Comparison of ENCODE assay signal across 8 mouse cellular contexts in genomic region chr4:129622803-129623535, GRCm38 (mm10). TPM values are rescaled to one million over a fixed set of nuclear protein-coding genes. Genes with fewer than 3 reads are reported as not detected.
A peak's percentile ranks its signal among the peaks of the same experiment; 100 is the strongest.
DNase-seq lines count a peak whose midpoint lies in the region; ATAC-seq and TF ChIP-seq lines count a peak whose summit lies in the region.

No protein-coding gene starts in this region.

- H3K4me3 ChIP-seq in lung, adult 2 months (replicated peaks; ENCODE audit: extremely low read depth, low read depth, low read length): peak overlapping the region; percentile 86
- peak overlapping the region; percentile 72 for H3K4me3 ChIP-seq in embryonic facial prominence, embryonic 10.5 days
- H3K4me3 ChIP-seq in hindbrain, postnatal 0 days (ENCODE audit: low read length): peak overlapping the region; percentile 55
- H3K4me3 ChIP-seq in neural tube, embryonic 12.5 days: peak overlapping the region; percentile 63

- 0 out of 2 replicates have a peak, but pooled peaks have one; percentile 3 for TF ChIP-seq POLR2A in lung, adult 2 months (IDR thresholded peaks at IDR 0.05; ENCODE audit: borderline replicate concordance, extremely low read depth, low read depth, low read length)

- DNase-seq in lung, adult 2 months: no peak
- no peak for DNase-seq in lung, postnatal 4 days
- no peak for DNase-seq in embryonic facial prominence, embryonic 10.5 days (ENCODE audit: low spot score)
- no peak for DNase-seq in hindbrain, postnatal 0 days (ENCODE audit: low spot score)
- no peak for DNase-seq in ovary, postnatal 36 days (ENCODE audit: low spot score)
- DNase-seq in MN1 (ENCODE audit: low spot score): no peak
- DNase-seq in urinary bladder, postnatal 36 days (ENCODE audit: low spot score in 2 of 2): no peak

- peaks cover 33% of the 10 kb centered on the region for H3K4me1 ChIP-seq in lung, adult 2 months (ENCODE audit: control insufficient read depth, insufficient read depth, low read length)
- H3K4me1 ChIP-seq in embryonic facial prominence, embryonic 10.5 days: peaks cover 54% of the 10 kb centered on the region
- peaks cover 40% of the 10 kb centered on the region for H3K4me1 ChIP-seq in hindbrain, postnatal 0 days (ENCODE audit: insufficient read depth, low read length)
- peaks cover 33% of the 10 kb centered on the region for H3K4me1 ChIP-seq in neural tube, embryonic 12.5 days

- WGBS in lung, adult 2 months: 14% methylated on average over 8 of the region's 8 CpGs
- 21% methylated on average over 8 of the region's 8 CpGs for WGBS in embryonic facial prominence, embryonic 10.5 days
- WGBS in hindbrain, postnatal 0 days: 18% methylated on average over 8 of the region's 8 CpGs
- WGBS in neural tube, embryonic 12.5 days: 20% methylated on average over 8 of the region's 8 CpGs

- H3K9ac ChIP-seq in hindbrain, postnatal 0 days (replicated peaks; ENCODE audit: low read length): peak overlapping the region; percentile 79
- peak overlapping the region; percentile 76 for H3K9ac ChIP-seq in neural tube, embryonic 12.5 days

- peak overlapping the region; percentile 89 for H3K4me2 ChIP-seq in hindbrain, postnatal 0 days (ENCODE audit: low read depth, low read length)
- peak overlapping the region; percentile 83 for H3K4me2 ChIP-seq in neural tube, embryonic 12.5 days (replicated peaks)

- TF ChIP-seq CTCF in lung, adult 2 months (IDR thresholded peaks at IDR 0.05; ENCODE audit: insufficient read depth, low read length): no peak
- TF ChIP-seq CTCF in hindbrain, postnatal 0 days (IDR thresholded peaks at IDR 0.05; ENCODE audit: low read depth): no peak

- no peaks in the 10 kb centered on the region for H3K9me3 ChIP-seq in embryonic facial prominence, embryonic 10.5 days
- H3K9me3 ChIP-seq in hindbrain, postnatal 0 days (ENCODE audit: low read length): no peaks in the 10 kb centered on the region
- H3K9me3 ChIP-seq in neural tube, embryonic 12.5 days: no peaks in the 10 kb centered on the region

- H3K36me3 ChIP-seq in embryonic facial prominence, embryonic 10.5 days (replicated peaks): peaks cover 35% of the 10 kb centered on the region
- H3K36me3 ChIP-seq in hindbrain, postnatal 0 days (ENCODE audit: insufficient read depth, low read length): peaks cover 15% of the 10 kb centered on the region
- peaks cover 23% of the 10 kb centered on the region for H3K36me3 ChIP-seq in neural tube, embryonic 12.5 days

- no peaks in the 10 kb centered on the region for H3K27me3 ChIP-seq in embryonic facial prominence, embryonic 10.5 days (replicated peaks; ENCODE audit: low read depth, poor library complexity, severe bottlenecking)
- no peaks in the 10 kb centered on the region for H3K27me3 ChIP-seq in hindbrain, postnatal 0 days (ENCODE audit: insufficient read depth, low read length)
- H3K27me3 ChIP-seq in neural tube, embryonic 12.5 days (replicated peaks): no peaks in the 10 kb centered on the region

- ATAC-seq in hindbrain, postnatal 0 days: no peak
- ATAC-seq in neural tube, embryonic 12.5 days (ENCODE audit: low FRiP score, low read depth): no peak

- peak overlapping the region; percentile 86 for H3K27ac ChIP-seq in embryonic facial prominence, embryonic 10.5 days (replicated peaks)
- H3K27ac ChIP-seq in hindbrain, postnatal 0 days: peak overlapping the region; percentile 98
- peak overlapping the region; percentile 74; the same call in 1 of the 2 replicates for H3K27ac ChIP-seq in neural tube, embryonic 12.5 days

RNA-seq across cellular contexts. Expression of gene Ccdc28b, which starts 0.8 kb away (rescaled TPM):
- polyA plus RNA-seq in lung, adult 2 months (2012; rRNA removed): 20.6 and 34.1 TPM in 2 replicates
- polyA plus RNA-seq in embryonic facial prominence, embryonic 10.5 days (2016; fragmentation: Nextera tagmentation; extraction: Ambion mirVana): 38.6 and 44.1 TPM in 2 replicates
- total RNA-seq in hindbrain, postnatal 0 days (2014; rRNA removed): 55.0 and 77.7 TPM in 2 replicates
- 150 and 157 TPM in 2 replicates for polyA plus RNA-seq in hindbrain, postnatal 0 days (2015; fragmentation: Nextera tagmentation; extraction: Ambion mirVana)
- polyA plus RNA-seq in neural tube, embryonic 12.5 days (2016; fragmentation: Nextera tagmentation; extraction: Ambion mirVana): 103 and 107 TPM in 2 replicates

RNA-seq across cellular contexts. Expression of gene Iqcc, which starts 4.1 kb away (rescaled TPM):
- 31.1 and 36.5 TPM in 2 replicates for polyA plus RNA-seq in lung, adult 2 months (2012; rRNA removed)
- 27.7 and 28.5 TPM in 2 replicates for polyA plus RNA-seq in embryonic facial prominence, embryonic 10.5 days (2016; fragmentation: Nextera tagmentation; extraction: Ambion mirVana)
- total RNA-seq in hindbrain, postnatal 0 days (2014; rRNA removed): 11.2 and 12.0 TPM in 2 replicates
- polyA plus RNA-seq in hindbrain, postnatal 0 days (2015; fragmentation: Nextera tagmentation; extraction: Ambion mirVana): 21.0 and 21.1 TPM in 2 replicates
- 32.5 and 32.6 TPM in 2 replicates for polyA plus RNA-seq in neural tube, embryonic 12.5 days (2016; fragmentation: Nextera tagmentation; extraction: Ambion mirVana)

RNA-seq across cellular contexts. Expression of gene Dcdc2b, which starts 8.9 kb away (rescaled TPM):
- 16.0 and 17.8 TPM in 2 replicates for polyA plus RNA-seq in lung, adult 2 months (2012; rRNA removed)
- 1.0 and 1.4 TPM in 2 replicates for polyA plus RNA-seq in embryonic facial prominence, embryonic 10.5 days (2016; fragmentation: Nextera tagmentation; extraction: Ambion mirVana)
- total RNA-seq in hindbrain, postnatal 0 days (2014; rRNA removed): not detected in 2 replicates
- polyA plus RNA-seq in hindbrain, postnatal 0 days (2015; fragmentation: Nextera tagmentation; extraction: Ambion mirVana): 4.1 TPM in 2 replicates
- 3.1 and 3.3 TPM in 2 replicates for polyA plus RNA-seq in neural tube, embryonic 12.5 days (2016; fragmentation: Nextera tagmentation; extraction: Ambion mirVana)

RNA-seq across cellular contexts. Expression of gene Txlna, which starts 17.9 kb away (rescaled TPM):
- 30.0 and 36.7 TPM in 2 replicates for polyA plus RNA-seq in lung, adult 2 months (2012; rRNA removed)
- 115 and 117 TPM in 2 replicates for polyA plus RNA-seq in embryonic facial prominence, embryonic 10.5 days (2016; fragmentation: Nextera tagmentation; extraction: Ambion mirVana)
- 31.6 and 32.2 TPM in 2 replicates for total RNA-seq in hindbrain, postnatal 0 days (2014; rRNA removed)
- polyA plus RNA-seq in hindbrain, postnatal 0 days (2015; fragmentation: Nextera tagmentation; extraction: Ambion mirVana): 29.3 and 29.5 TPM in 2 replicates
- 77.6 and 83.5 TPM in 2 replicates for polyA plus RNA-seq in neural tube, embryonic 12.5 days (2016; fragmentation: Nextera tagmentation; extraction: Ambion mirVana)

RNA-seq across cellular contexts. Expression of gene Tmem234, which starts 22.5 kb away (rescaled TPM):
- polyA plus RNA-seq in lung, adult 2 months (2012; rRNA removed): 136 and 158 TPM in 2 replicates
- polyA plus RNA-seq in embryonic facial prominence, embryonic 10.5 days (2016; fragmentation: Nextera tagmentation; extraction: Ambion mirVana): 222 and 226 TPM in 2 replicates
- total RNA-seq in hindbrain, postnatal 0 days (2014; rRNA removed): 150 and 182 TPM in 2 replicates
- polyA plus RNA-seq in hindbrain, postnatal 0 days (2015; fragmentation: Nextera tagmentation; extraction: Ambion mirVana): 216 and 221 TPM in 2 replicates
- polyA plus RNA-seq in neural tube, embryonic 12.5 days (2016; fragmentation: Nextera tagmentation; extraction: Ambion mirVana): 175 and 183 TPM in 2 replicates
